Mouse (Mus musculus) forebrain, embryonic 11.5 days (tissue): ENCODE results near the gene Ndufs8. TPM values are rescaled to one million over a fixed set of nuclear protein-coding genes. Genes with fewer than 3 reads are reported as not detected.
"Not testable (repeated sequence)": the region's sequence is repeated elsewhere in the genome, so short reads cannot be mapped to it uniquely, and the experiment has no call there.

Experiments used
- ATAC-seq: fragments of 200-750 bp; cut with Nextera tagmentation; replicated peaks from 2 replicates; pipeline ENCODE4 v1.8.0; 2017; ENCODE audit warnings: moderate TSS enrichment; ENCODE audit not compliant: low FRiP score
- DNase-seq: peaks from one replicate; pipeline ENCODE4 v3.0.0-alpha.2; 2017; ENCODE audit warnings: low spot score
- H3K27ac ChIP-seq: fragments of 300-500 bp; sonication (generic); 2 replicates; pipeline ENCODE4 v1.5.1; 2014; ENCODE audit warnings: low read depth, low read length
- H3K27me3 ChIP-seq: fragments of 300-500 bp; sonication (generic); 2 replicates; pipeline ENCODE4 v1.6.1; 2014; ENCODE audit warnings: mild to moderate bottlenecking, low read length, mixed read lengths; ENCODE audit not compliant: control insufficient read depth, insufficient read depth
- H3K36me3 ChIP-seq: fragments of 300-500 bp; sonication (generic); 2 replicates; pipeline ENCODE4 v1.6.1; 2014; ENCODE audit warnings: mild to moderate bottlenecking, low read length, moderate library complexity, mixed read lengths; ENCODE audit not compliant: control insufficient read depth, insufficient read depth
- H3K4me1 ChIP-seq: fragments of 300-500 bp; sonication (generic); replicated peaks from 2 replicates; pipeline ENCODE4 v1.6.1; 2014; ENCODE audit warnings: low read length, mixed read lengths; ENCODE audit not compliant: control insufficient read depth, insufficient read depth
- H3K4me2 ChIP-seq: fragments of 300-500 bp; sonication (generic); 2 replicates; pipeline ENCODE4 v1.6.1; 2014; ENCODE audit warnings: low read depth, mild to moderate bottlenecking, low read length, moderate library complexity, mixed read lengths; ENCODE audit not compliant: severe bottlenecking
- H3K4me3 ChIP-seq: fragments of 300-500 bp; sonication (generic); 2 replicates; pipeline ENCODE4 v1.5.1; 2014; ENCODE audit warnings: low read depth, low read length
- H3K9ac ChIP-seq: fragments of 300-500 bp; sonication (generic); 2 replicates; pipeline ENCODE4 v1.6.1; 2014; ENCODE audit warnings: low read length
- H3K9me3 ChIP-seq: fragments of 300-500 bp; sonication (generic); 2 replicates; pipeline ENCODE4 v1.6.1; 2016; ENCODE audit warnings: low read length, mixed read lengths; ENCODE audit not compliant: control insufficient read depth
- WGBS: fragments of 180-500 bp; shearing (Covaris S2); extraction: QIAGEN DNeasy Blood & Tissue Kit; methylation state at CpG from one replicate; pipeline ENCODE4 v1.1.7; 2014; 5-methylcytosine and 5-hydroxymethylcytosine counted together
- polyA plus RNA-seq: library from polyadenylated mRNA; unstranded; fragments of >200 nt; fragmentation: Nextera tagmentation; extraction: Ambion mirVana; gene quantifications from 2 replicates; pipeline ENCODE4 v1.2.1, GENCODE M21; 2014

The Ndufs8 gene
- 189 and 206 TPM in 2 replicates for polyA plus RNA-seq

GRCm38 (mm10) chr19:3912337-3913204 is at the start of gene Ndufs8:
Gene Ndufs8, minus strand, starts transcription at chr19:3912774.
- peak within 1 kb of the TSS; percentile 71 for H3K27ac ChIP-seq
- H3K4me2 ChIP-seq, result peak within 1 kb of the TSS; percentile 78
- H3K9ac ChIP-seq, result peak within 1 kb of the TSS; percentile 68
- peaks cover 5% of the 10 kb centered on the region; the same call in 1 of the 2 replicates for H3K4me1 ChIP-seq
- peak; percentile 93 for DNase-seq
- WGBS, result under 1% methylated on average over 43 of the region's 43 CpGs
- no peaks in the 10 kb centered on the region; the same call in 1 of the 2 replicates for H3K27me3 ChIP-seq
- H3K36me3 ChIP-seq, result peaks cover 3% of the 10 kb centered on the region; the same call in 1 of the 2 replicates
- peak within 1 kb of the TSS; percentile 68 for H3K4me3 ChIP-seq
- no peaks in the 10 kb centered on the region for H3K9me3 ChIP-seq
- peak; percentile 98 for ATAC-seq

GRCm38 (mm10) chr19:3961805-3962204 is 49.2 kb upstream of the Ndufs8 start:
- not testable (repeated sequence) for H3K27me3 ChIP-seq, ATAC-seq, H3K27ac ChIP-seq, H3K4me1 ChIP-seq, DNase-seq, H3K4me2 ChIP-seq, H3K9me3 ChIP-seq, H3K36me3 ChIP-seq, H3K4me3 ChIP-seq, H3K9ac ChIP-seq
- WGBS, result 80% methylated on average over 6 of the region's 6 CpGs

- DNase-seq (no peak), ATAC-seq (no peak)
- Histone ChIP-seq H3K4me2 (no peak overlapping the region), H3K4me1 (no peaks in the 10 kb centered on the region), H3K9ac (no peak overlapping the region), H3K27me3 (no peaks in the 10 kb centered on the region), H3K36me3 (no peaks in the 10 kb centered on the region), H3K4me3 (no peak overlapping the region), H3K27ac (no peak overlapping the region), H3K9me3 (no peaks in the 10 kb centered on the region)
- WGBS, result 91% methylated on average over 5 of the region's 5 CpGs
These were observed 47.6 kb upstream of the Ndufs8 start for GRCm38 (mm10) chr19:3960211-3960610.

GRCm38 (mm10) chr19:3959030-3959429 is 46.5 kb upstream of the Ndufs8 start:
- H3K36me3 ChIP-seq, result no peaks in the 10 kb centered on the region

GRCm38 (mm10) chr19:3958470-3958869 is 45.9 kb upstream of the Ndufs8 start, which contains the start of gene Aldh3b3:
Gene Aldh3b3, plus strand, starts transcription at chr19:3958645.
- H3K4me2 ChIP-seq, result no peak within 1 kb of the TSS
- no peak within 1 kb of the TSS for H3K9ac ChIP-seq
- no peak within 1 kb of the TSS for H3K4me3 ChIP-seq
- no peaks in the 10 kb centered on the region for H3K36me3 ChIP-seq
- 80% methylated on average over 4 of the region's 4 CpGs for WGBS
- no peaks in the 10 kb centered on the region for H3K27me3 ChIP-seq
- H3K4me1 ChIP-seq, result no peaks in the 10 kb centered on the region
- ATAC-seq (no peak), DNase-seq (no peak)
- H3K9me3 ChIP-seq, result no peaks in the 10 kb centered on the region
- H3K27ac ChIP-seq, result no peak within 1 kb of the TSS

More at GRCm38 (mm10) chr19:3959030-3959429, 46.5 kb upstream of the Ndufs8 start:
- ATAC-seq (no peak), DNase-seq (no peak)
- H3K9me3 ChIP-seq, result no peaks in the 10 kb centered on the region
- no peak overlapping the region for H3K4me2 ChIP-seq
- no peaks in the 10 kb centered on the region for H3K4me1 ChIP-seq
- no peak overlapping the region for H3K9ac ChIP-seq
- no peaks in the 10 kb centered on the region for H3K27me3 ChIP-seq
- H3K27ac ChIP-seq, result no peak overlapping the region
- H3K4me3 ChIP-seq, result no peak overlapping the region

- H3K27ac ChIP-seq, DNase-seq, H3K4me3 ChIP-seq, H3K9me3 ChIP-seq, H3K4me1 ChIP-seq, H3K27me3 ChIP-seq, H3K9ac ChIP-seq, ATAC-seq, H3K36me3 ChIP-seq, H3K4me2 ChIP-seq: not testable (repeated sequence)
- WGBS, result 87% methylated on average over 4 of the region's 5 CpGs
These were observed 44.9 kb upstream of the Ndufs8 start for GRCm38 (mm10) chr19:3957296-3958036.

GRCm38 (mm10) chr19:3955804-3956203 is 43.2 kb upstream of the Ndufs8 start:
- Histone ChIP-seq H3K27ac (no peak overlapping the region), H3K4me2 (no peak overlapping the region), H3K36me3 (no peaks in the 10 kb centered on the region), H3K4me3 (no peak overlapping the region), H3K9me3 (no peaks in the 10 kb centered on the region), H3K27me3 (no peaks in the 10 kb centered on the region), H3K4me1 (no peaks in the 10 kb centered on the region), H3K9ac (no peak overlapping the region)
- DNase-seq, result no peak
- 54% methylated on average over 4 of the region's 4 CpGs for WGBS
- no peak for ATAC-seq

- Histone ChIP-seq H3K27ac (no peak overlapping the region), H3K4me2 (no peak overlapping the region), H3K4me1 (no peaks in the 10 kb centered on the region), H3K27me3 (no peaks in the 10 kb centered on the region), H3K9ac (no peak overlapping the region), H3K36me3 (no peaks in the 10 kb centered on the region), H3K9me3 (no peaks in the 10 kb centered on the region), H3K4me3 (no peak overlapping the region)
- 82% methylated on average over 3 of the region's 3 CpGs for WGBS
- no peak for ATAC-seq
- DNase-seq, result no peak
These were observed 42.5 kb upstream of the Ndufs8 start for GRCm38 (mm10) chr19:3955033-3955432.
